Mouse (Mus musculus) MEL (cell line): ENCODE measurements around the gene Tmem174. TPM values are rescaled to one million over a fixed set of nuclear protein-coding genes. Genes with fewer than 3 reads are reported as not detected.

ENCODE experiments used
- DNase-seq: peaks from one replicate; pipeline ENCODE4 v3.0.0; 2011; ENCODE audit warnings: low read depth, low spot score
- H3K27ac ChIP-seq: 2 replicates; pipeline ENCODE4 v1.5.1; 2012; ENCODE audit warnings: low read depth, mild to moderate bottlenecking, control low read depth, low read length, moderate library complexity; ENCODE audit not compliant: control insufficient read depth
- H3K27me3 ChIP-seq, 2 experiments: fragments of 150-350 bp in 1 of 2; sonication (generic) in 1 of 2; 2 replicates each; pipeline ENCODE4 v1.6.1; 2012; ENCODE audit warnings: low read length in 2 of 2, mild to moderate bottlenecking in 2 of 2, improper control_type of control experiment in 1 of 2, moderate library complexity in 1 of 2; ENCODE audit not compliant: insufficient read depth in 2 of 2, control insufficient read depth in 1 of 2
- H3K36me3 ChIP-seq, 2 experiments: 2 replicates each; pipeline ENCODE4 v1.6.1; 2012 to 2014; ENCODE audit warnings: low read length in 2 of 2, improper control_type of control experiment in 1 of 2, inconsistent platforms in 1 of 2, mild to moderate bottlenecking in 1 of 2; ENCODE audit not compliant: insufficient read depth in 2 of 2, control insufficient read depth in 1 of 2
- H3K4me1 ChIP-seq, 2 experiments: fragments of 150-350 bp in 1 of 2; sonication (generic) in 1 of 2; 2 replicates each; pipeline ENCODE4 v1.6.1; 2012; ENCODE audit warnings: low read length in 2 of 2, improper control_type of control experiment in 1 of 2, mild to moderate bottlenecking in 1 of 2; ENCODE audit not compliant: insufficient read depth in 2 of 2, control insufficient read depth in 1 of 2
- H3K4me3 ChIP-seq, 2 experiments: fragments of 150-350 bp in 1 of 2; sonication (generic) in 1 of 2; 2 replicates each; pipeline ENCODE4 v1.5.1; 2012; ENCODE audit warnings: low read depth in 2 of 2, low read length in 2 of 2, mild to moderate bottlenecking in 2 of 2, moderate library complexity in 2 of 2, control low read depth in 1 of 2, improper control_type of control experiment in 1 of 2; ENCODE audit not compliant: control insufficient read depth in 1 of 2, insufficient read depth in 1 of 2
- H3K79me2 ChIP-seq: 2 replicates; pipeline ENCODE4 v1.6.1; 2012; ENCODE audit warnings: mild to moderate bottlenecking, low read length, moderate library complexity; ENCODE audit not compliant: control insufficient read depth, poor library complexity, insufficient read depth
- H3K9ac ChIP-seq: 2 replicates; pipeline ENCODE4 v1.6.1; 2012; ENCODE audit warnings: low read depth, mild to moderate bottlenecking, control low read depth, low read length, moderate library complexity; ENCODE audit not compliant: control insufficient read depth, poor library complexity, severe bottlenecking
- H3K9me3 ChIP-seq: fragments of 150-350 bp; sonication (generic); replicated peaks from 2 replicates; pipeline ENCODE4 v1.6.1; 2012; ENCODE audit warnings: mild to moderate bottlenecking, low read length, improper control_type of control experiment, moderate library complexity; ENCODE audit not compliant: insufficient read depth
- CHD1 ChIP-seq: IDR thresholded peaks from 2 replicates; pipeline ENCODE4 v1.6.1; 2012; ENCODE audit warnings: low read depth, mild to moderate bottlenecking, inconsistent platforms, low read length, improper control_type of control experiment
- CTCF ChIP-seq, 3 experiments: IDR thresholded peaks in 2 of 3; conservative IDR thresholded peaks in 1 of 3; 2 replicates each; pipeline ENCODE4 v1.5.1; 2011 to 2012; ENCODE audit warnings: low read length in 3 of 3, low read depth in 2 of 3, mild to moderate bottlenecking in 2 of 3, improper control_type of control experiment in 1 of 3, inconsistent platforms in 1 of 3, mixed read lengths in 1 of 3, moderate library complexity in 1 of 3; ENCODE audit not compliant: control insufficient read depth in 1 of 3, insufficient read depth in 1 of 3, poor library complexity in 1 of 3, severe bottlenecking in 1 of 3
- E2F4 ChIP-seq: IDR thresholded peaks from 2 replicates; pipeline ENCODE4 v1.6.1; 2011; ENCODE audit warnings: low read depth, low read length, improper control_type of control experiment, borderline replicate concordance
- ETS1 ChIP-seq: IDR thresholded peaks from 2 replicates; pipeline ENCODE4 v1.6.1; 2012; ENCODE audit warnings: low read depth, mild to moderate bottlenecking, inconsistent platforms, low read length, improper control_type of control experiment, moderate library complexity
- GATA1 ChIP-seq: IDR thresholded peaks from 2 replicates; pipeline ENCODE4 v1.6.1; 2011; ENCODE audit warnings: low read depth, low read length, improper control_type of control experiment
- KAT2A ChIP-seq: conservative IDR thresholded peaks from 2 replicates; pipeline ENCODE4 v1.6.1; 2012; ENCODE audit warnings: low read depth, low read length, improper control_type of control experiment, inconsistent platforms
- MAFK ChIP-seq: IDR thresholded peaks from 2 replicates; pipeline ENCODE4 v1.6.1; 2011; ENCODE audit warnings: low read depth, mild to moderate bottlenecking, low read length, improper control_type of control experiment, borderline replicate concordance
- MAX ChIP-seq: IDR thresholded peaks from 2 replicates; pipeline ENCODE4 v1.6.1; 2011; ENCODE audit warnings: low read length, improper control_type of control experiment
- MAZ ChIP-seq: IDR thresholded peaks from 2 replicates; pipeline ENCODE4 v1.6.1; 2012; ENCODE audit warnings: low read depth, mild to moderate bottlenecking, inconsistent platforms, low read length, improper control_type of control experiment
- MXI1 ChIP-seq: IDR thresholded peaks from 2 replicates; pipeline ENCODE4 v1.6.1; 2011; ENCODE audit warnings: mild to moderate bottlenecking, low read depth, low read length, improper control_type of control experiment
- MYB ChIP-seq: IDR thresholded peaks from 2 replicates; pipeline ENCODE4 v1.6.1; 2011; ENCODE audit warnings: mild to moderate bottlenecking, low read depth, low read length, improper control_type of control experiment
- NELFE ChIP-seq: IDR thresholded peaks from 2 replicates; pipeline ENCODE4 v1.6.1; 2011; ENCODE audit warnings: low read depth, low read length, improper control_type of control experiment
- NRF1 ChIP-seq: IDR thresholded peaks from 2 replicates; pipeline ENCODE4 v1.6.1; 2014; ENCODE audit warnings: low read depth, mild to moderate bottlenecking, inconsistent platforms, low read length, improper control_type of control experiment, moderate library complexity; ENCODE audit not compliant: poor library complexity, insufficient read depth, severe bottlenecking
- POLR2AphosphoS2 ChIP-seq: IDR thresholded peaks from 2 replicates; pipeline ENCODE4 v1.6.1; 2011; ENCODE audit warnings: low read length, improper control_type of control experiment
- RAD21 ChIP-seq: IDR thresholded peaks from 2 replicates; pipeline ENCODE4 v1.6.1; 2011; ENCODE audit warnings: mild to moderate bottlenecking, low read depth, low read length, improper control_type of control experiment
- SIN3A ChIP-seq: IDR thresholded peaks from 2 replicates; pipeline ENCODE4 v1.6.1; 2012; ENCODE audit warnings: low read length, improper control_type of control experiment, inconsistent platforms
- UBTF ChIP-seq: IDR thresholded peaks from 2 replicates; pipeline ENCODE4 v1.6.1; 2012; ENCODE audit warnings: low read depth, mild to moderate bottlenecking, inconsistent platforms, low read length, improper control_type of control experiment, moderate library complexity, borderline replicate concordance; ENCODE audit not compliant: insufficient read depth
- USF1 ChIP-seq: IDR thresholded peaks from 2 replicates; pipeline ENCODE4 v1.6.1; 2014; ENCODE audit warnings: low read depth, mild to moderate bottlenecking, inconsistent platforms, low read length, improper control_type of control experiment, moderate library complexity
- ZNF384 ChIP-seq: IDR thresholded peaks from 2 replicates; pipeline ENCODE4 v1.6.1; 2012; ENCODE audit warnings: low read depth, mild to moderate bottlenecking, inconsistent platforms, low read length, improper control_type of control experiment
- polyA plus RNA-seq, 2 experiments: library from polyadenylated mRNA; stranded (reverse) in 1 of 2; unstranded in 1 of 2; fragments of >175 nt in 1 of 2; fragments of >200 nt in 1 of 2; gene quantifications; 2 replicates each; pipeline versions ENCODE4 v1.2.1 to v1.2.4; 2012; ENCODE audit warnings: low replicate concordance in 2 of 2, low read depth in 1 of 2; ENCODE audit not compliant: insufficient read length in 2 of 2, insufficient read depth in 1 of 2, missing spikeins in 1 of 2
- total RNA-seq: library from RNA; depleted of rRNA; stranded (reverse); fragments of 300-350 nt; gene quantifications from 2 replicates; pipeline ENCODE4 v1.2.3, GENCODE M21; 2012

Tmem174 gene
- total and polyA plus RNA-seq, 3 experiments: not detected

DNA sequence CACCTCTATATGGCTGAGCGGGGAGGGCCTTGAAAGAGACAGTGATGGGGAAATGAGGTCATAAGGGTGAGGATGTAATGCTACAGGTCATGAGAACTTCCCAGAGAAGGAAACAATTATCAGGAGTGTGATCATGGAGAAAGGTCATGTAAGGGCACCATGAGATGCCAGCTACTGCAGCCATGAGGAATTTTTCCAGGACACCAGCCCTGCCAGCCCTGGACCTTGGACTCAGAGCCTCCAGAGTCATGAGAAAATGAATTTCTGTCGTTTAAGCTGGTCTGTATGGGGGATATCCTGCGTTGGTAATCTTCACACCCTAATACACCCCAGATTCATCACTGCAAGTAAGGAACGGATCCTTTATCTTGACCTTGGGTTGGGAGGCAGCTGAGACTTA is 36.7 kb upstream of the Tmem174 start:
- no peak for TF ChIP-seq MAFK
- TF ChIP-seq GATA1: no peak
- no peak for TF ChIP-seq USF1
- H3K9ac ChIP-seq: no peak overlapping the region
- H3K4me3 ChIP-seq: no peak overlapping the region
- H3K9me3 ChIP-seq: no peaks in the 10 kb centered on the region
- H3K36me3 ChIP-seq: no peaks in the 10 kb centered on the region
- no peaks in the 10 kb centered on the region for H3K27me3 ChIP-seq
- no peaks in the 10 kb centered on the region for H3K4me1 ChIP-seq
- no peak for DNase-seq
- no peak overlapping the region for H3K27ac ChIP-seq
- no peaks in the 10 kb centered on the region for H3K79me2 ChIP-seq

DNA sequence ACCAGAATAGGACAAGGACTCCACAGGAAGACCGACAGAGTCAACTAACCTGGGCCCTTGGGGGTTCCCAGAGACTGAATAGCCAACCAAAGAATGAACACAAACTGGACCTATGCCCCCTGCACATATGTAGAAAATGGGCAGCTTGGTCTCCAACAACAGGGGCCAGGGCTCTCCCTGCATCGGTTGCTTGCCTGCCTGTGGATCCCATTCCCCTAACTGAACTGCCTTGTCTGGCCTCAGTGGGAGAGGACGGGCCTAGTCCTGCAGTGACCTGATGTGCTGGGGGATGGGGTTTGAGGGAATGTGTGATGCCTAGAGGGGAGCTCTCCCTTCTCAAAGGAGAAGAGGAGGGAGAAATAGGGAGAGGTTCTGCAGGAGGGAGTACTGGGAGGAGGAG is 32.1 kb upstream of the Tmem174 start:
- no peaks in the 10 kb centered on the region for H3K79me2 ChIP-seq
- DNase-seq: no peak
- H3K27ac ChIP-seq: no peak overlapping the region
- H3K4me1 ChIP-seq: no peaks in the 10 kb centered on the region
- H3K36me3 ChIP-seq: no peaks in the 10 kb centered on the region
- no peaks in the 10 kb centered on the region for H3K9me3 ChIP-seq
- no peak overlapping the region for H3K4me3 ChIP-seq
- TF ChIP-seq MXI1 (no peak), ETS1 (no peak), NELFE (no peak)
- no peaks in the 10 kb centered on the region for H3K27me3 ChIP-seq
- no peak overlapping the region for H3K9ac ChIP-seq

DNA sequence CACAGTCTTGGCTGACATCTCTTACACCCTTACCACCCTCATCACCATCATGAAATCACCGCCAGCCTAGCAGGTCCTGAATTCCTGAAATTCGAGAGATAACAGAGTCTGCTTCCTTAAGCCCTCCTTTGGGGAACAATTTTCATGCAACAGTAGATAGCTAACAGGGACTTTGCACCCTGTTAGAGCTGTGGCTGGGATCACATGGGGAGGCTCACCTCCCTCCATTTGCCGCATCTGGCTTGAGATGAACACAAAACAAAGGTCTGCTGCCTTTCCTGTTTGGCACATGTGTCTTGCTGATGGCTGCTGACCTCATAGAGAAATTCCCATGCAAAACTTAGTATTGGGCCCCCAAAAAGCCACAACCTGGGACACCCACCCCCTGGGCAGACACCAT is 30.1 kb upstream of the Tmem174 start:
- DNase-seq: no peak
- H3K4me3 ChIP-seq: no peak overlapping the region
- no peaks in the 10 kb centered on the region for H3K4me1 ChIP-seq
- H3K9me3 ChIP-seq: no peaks in the 10 kb centered on the region
- H3K9ac ChIP-seq: no peak overlapping the region
- no peaks in the 10 kb centered on the region for H3K36me3 ChIP-seq
- no peak for TF ChIP-seq NELFE
- no peak for TF ChIP-seq ZNF384
- no peak for TF ChIP-seq MAFK
- no peak for TF ChIP-seq NRF1
- no peak for TF ChIP-seq MAX
- TF ChIP-seq RAD21: no peak
- no peak for TF ChIP-seq UBTF
- no peak for TF ChIP-seq POLR2AphosphoS2
- TF ChIP-seq MYB: no peak
- TF ChIP-seq KAT2A: no peak
- TF ChIP-seq SIN3A: no peak
- no peak for TF ChIP-seq CTCF (IDR thresholded peaks at IDR 0.05 in 2 of 3, conservative IDR thresholded peaks at IDR 0.05 in 1 of 3; ENCODE audit: control insufficient read depth in 1 of 3, insufficient read depth in 1 of 3, low read depth in 2 of 3, low read length in 3 of 3, poor library complexity in 1 of 3, severe bottlenecking in 1 of 3)
- TF ChIP-seq CHD1: no peak
- no peak for TF ChIP-seq MXI1
- TF ChIP-seq E2F4: no peak
- TF ChIP-seq MAZ: no peak
- TF ChIP-seq, all 39 proteins: peak for 0
- Histone ChIP-seq H3K27me3 (no peaks in the 10 kb centered on the region), H3K27ac (no peak overlapping the region), H3K79me2 (no peaks in the 10 kb centered on the region)
